Mouse (Mus musculus): ENCODE data around the gene Ppp1r12b. TPM values are rescaled to one million over a fixed set of nuclear protein-coding genes. Genes with fewer than 3 reads are reported as not detected.

Gene Ppp1r12b
- total RNA-seq, 2 experiments from 2014 or later: 183 to 217 TPM

- intact Hi-C loops (cut with DNase I; ENCODE audit: low total_unique reads): no loop called here
- no peak for DNase-seq
Observed at GRCm38 (mm10) chr1:134774247-134774646, 181.5 kb downstream of the Ppp1r12b start.

- DNase-seq: no peak
- intact Hi-C loops (cut with DNase I; ENCODE audit: low total_unique reads): no loop called here
Observed at GRCm38 (mm10) chr1:134773256-134773655, 182.5 kb downstream of the Ppp1r12b start.

GRCm38 (mm10) chr1:134772821-134773220, 182.9 kb downstream of the Ppp1r12b start:
- DNase-seq: no peak
- intact Hi-C loops (cut with DNase I; ENCODE audit: low total_unique reads): no loop called here

GRCm38 (mm10) chr1:134771999-134772398, 183.7 kb downstream of the Ppp1r12b start:
- intact Hi-C loops (cut with DNase I; ENCODE audit: low total_unique reads): no loop called here
- DNase-seq: no peak

- peak; percentile 60 for DNase-seq
- intact Hi-C loops (cut with DNase I; ENCODE audit: low total_unique reads): no loop called here
Observed at GRCm38 (mm10) chr1:134771353-134771752, 184.4 kb downstream of the Ppp1r12b start.

GRCm38 (mm10) chr1:134770312-134770711, 185.4 kb downstream of the Ppp1r12b start:
- intact Hi-C loops (cut with DNase I; ENCODE audit: low total_unique reads): no loop called here
- no peak for DNase-seq

GRCm38 (mm10) chr1:134766448-134766847, 189.3 kb downstream of the Ppp1r12b start:
- DNase-seq: no peak
- intact Hi-C loops (cut with DNase I; ENCODE audit: low total_unique reads): no loop called here

- no peak for DNase-seq
- intact Hi-C loops (cut with DNase I; ENCODE audit: low total_unique reads): no loop called here
Observed at GRCm38 (mm10) chr1:134764831-134765458, 190.8 kb downstream of the Ppp1r12b start.

GRCm38 (mm10) chr1:134763776-134764438, 191.8 kb downstream of the Ppp1r12b start:
- DNase-seq: no peak
- intact Hi-C loops (cut with DNase I; ENCODE audit: low total_unique reads): no loop called here

GRCm38 (mm10) chr1:134763250-134763649, 192.5 kb downstream of the Ppp1r12b start:
- DNase-seq: no peak
- intact Hi-C loops (cut with DNase I; ENCODE audit: low total_unique reads): no loop called here

GRCm38 (mm10) chr1:134761534-134761933, 194.2 kb downstream of the Ppp1r12b start:
- no peak for DNase-seq
- intact Hi-C loops (cut with DNase I; ENCODE audit: low total_unique reads): no loop called here

- DNase-seq: no peak
- intact Hi-C loops (cut with DNase I; ENCODE audit: low total_unique reads): no loop called here
Observed at GRCm38 (mm10) chr1:134760642-134761041, 195.1 kb downstream of the Ppp1r12b start.

- DNase-seq: peak; percentile 74
- intact Hi-C loops (cut with DNase I; ENCODE audit: low total_unique reads): no loop called here
Observed at GRCm38 (mm10) chr1:134759133-134759532, 196.6 kb downstream of the Ppp1r12b start.

GRCm38 (mm10) chr1:134757230-134757629, 198.5 kb downstream of the Ppp1r12b start:
- peak; percentile 48 for DNase-seq
- intact Hi-C loops (cut with DNase I; ENCODE audit: low total_unique reads): no loop called here

GRCm38 (mm10) chr1:134756190-134756873, 199.4 kb downstream of the Ppp1r12b start:
- DNase-seq: peak; percentile 38
- intact Hi-C loops (cut with DNase I; ENCODE audit: low total_unique reads): no loop called here

GRCm38 (mm10) chr1:134755548-134756189, 200.1 kb downstream of the Ppp1r12b start:
- no peak for DNase-seq
- intact Hi-C loops (cut with DNase I; ENCODE audit: low total_unique reads): no loop called here

GRCm38 (mm10) chr1:134754818-134755217, 200.9 kb downstream of the Ppp1r12b start:
- intact Hi-C loops (cut with DNase I; ENCODE audit: low total_unique reads): no loop called here
- no peak for DNase-seq

GRCm38 (mm10) chr1:134753751-134754630, 201.8 kb downstream of the Ppp1r12b start:
- peak; percentile 66 for DNase-seq
- intact Hi-C loops (cut with DNase I; ENCODE audit: low total_unique reads): no loop called here

- intact Hi-C loops (cut with DNase I; ENCODE audit: low total_unique reads): no loop called here
- no peak for DNase-seq
Observed at GRCm38 (mm10) chr1:134752447-134752846, 203.3 kb downstream of the Ppp1r12b start.
